Mouse (Mus musculus): ENCODE data around the gene Tbx15. TPM values are rescaled to one million over a fixed set of nuclear protein-coding genes. Genes with fewer than 3 reads are reported as not detected.

Tbx15 gene
- polyA plus RNA-seq, 1 experiment: 0.72 TPM

DNA sequence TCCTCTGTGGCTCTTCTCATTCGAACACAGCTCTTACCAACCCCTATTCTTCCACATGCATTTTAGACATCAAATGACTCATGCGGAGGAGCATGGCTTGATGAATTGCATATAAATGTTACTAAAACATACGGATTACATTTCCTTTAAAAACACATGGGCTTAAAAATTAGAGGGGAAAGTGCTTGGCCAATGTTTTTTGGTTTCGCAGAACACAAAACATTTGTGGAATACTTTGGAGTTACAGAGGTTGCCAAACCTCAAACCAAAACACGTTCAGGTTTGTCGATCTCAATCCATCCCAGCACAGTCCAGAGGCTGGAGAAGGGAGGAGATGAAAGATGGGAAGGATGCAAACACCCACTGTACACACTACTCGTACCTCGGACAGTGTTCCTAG, 90.9 kb downstream of the Tbx15 start:
- 81% methylated on average over 8 of the region's 8 CpGs for WGBS
- Histone ChIP-seq H3K36me3 (ENCODE audit: control insufficient read depth, insufficient read depth, low read length) (no peaks in the 10 kb centered on the region), H3K4me3 (ENCODE audit: insufficient read depth, low read depth, low read length) (no peak overlapping the region), H3K4me1 (ENCODE audit: control insufficient read depth, insufficient read depth, low read length) (no peaks in the 10 kb centered on the region), H3K27me3 (replicated peaks; ENCODE audit: control insufficient read depth, insufficient read depth, low read length) (no peaks in the 10 kb centered on the region; the same call in 1 of the 2 replicates), H3K27ac (ENCODE audit: insufficient read depth, low read depth, low read length) (no peak overlapping the region)
- DNase-seq: no peak
- TF ChIP-seq CTCF (conservative IDR thresholded peaks at IDR 0.05; ENCODE audit: insufficient read depth, insufficient read length, low read depth, low read length) (no peak), POLR2A (IDR thresholded peaks at IDR 0.05; ENCODE audit: low read depth, low read length) (no peak)

DNA sequence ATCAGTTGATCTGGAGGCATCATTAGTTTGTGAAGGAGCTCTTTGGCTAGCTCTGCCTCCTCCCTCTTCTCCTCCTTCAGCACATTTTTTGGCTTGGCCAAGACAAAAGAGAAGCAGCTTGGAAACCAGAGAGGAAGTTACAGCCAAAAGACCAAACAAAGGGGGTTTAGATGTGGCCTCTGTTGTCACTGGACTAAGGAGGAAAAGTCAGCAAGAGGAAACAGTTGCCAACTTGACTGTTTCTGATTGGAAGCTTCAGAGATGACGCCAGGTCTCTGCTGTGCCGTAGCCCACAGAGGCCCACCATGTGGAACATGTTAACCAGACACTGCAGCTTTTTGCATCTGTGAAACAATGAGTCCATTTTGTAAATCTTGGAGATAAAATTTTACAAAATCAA, 96.7 kb downstream of the Tbx15 start:
- no peaks in the 10 kb centered on the region; the same call in 1 of the 2 replicates for H3K27me3 ChIP-seq (replicated peaks; ENCODE audit: control insufficient read depth, insufficient read depth, low read length)
- WGBS: 86% methylated on average over 2 of the region's 2 CpGs
- no peak for DNase-seq
- H3K4me3 ChIP-seq (ENCODE audit: insufficient read depth, low read depth, low read length): no peak overlapping the region
- no peaks in the 10 kb centered on the region for H3K4me1 ChIP-seq (ENCODE audit: control insufficient read depth, insufficient read depth, low read length)
- H3K36me3 ChIP-seq (ENCODE audit: control insufficient read depth, insufficient read depth, low read length): no peaks in the 10 kb centered on the region
- TF ChIP-seq POLR2A (IDR thresholded peaks at IDR 0.05; ENCODE audit: low read depth, low read length): no peak
- TF ChIP-seq CTCF (conservative IDR thresholded peaks at IDR 0.05; ENCODE audit: insufficient read depth, insufficient read length, low read depth, low read length): no peak
- H3K27ac ChIP-seq (ENCODE audit: insufficient read depth, low read depth, low read length): no peak overlapping the region

DNA sequence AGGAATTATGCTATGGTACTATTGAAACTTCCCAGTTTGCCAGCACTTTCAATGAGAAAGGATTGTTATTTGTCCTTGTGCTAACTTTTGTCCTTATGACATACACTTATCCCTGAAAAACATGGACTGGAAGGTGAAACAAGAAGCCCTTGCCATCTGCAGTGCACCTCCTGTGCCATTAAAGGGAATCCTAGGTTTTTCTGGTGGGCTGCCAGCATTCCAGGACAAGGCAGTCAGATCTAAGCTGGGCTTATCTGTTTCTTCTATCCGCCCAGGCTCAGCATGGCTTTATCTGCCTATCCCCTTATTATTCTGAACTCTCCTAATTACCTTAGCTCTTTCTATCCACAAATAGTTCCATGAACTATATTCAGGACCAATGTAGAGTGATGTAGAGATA, 98.6 kb downstream of the Tbx15 start:
- Histone ChIP-seq H3K36me3 (ENCODE audit: control insufficient read depth, insufficient read depth, low read length) (no peaks in the 10 kb centered on the region), H3K27me3 (replicated peaks; ENCODE audit: control insufficient read depth, insufficient read depth, low read length) (no peaks in the 10 kb centered on the region; the same call in 1 of the 2 replicates), H3K27ac (ENCODE audit: insufficient read depth, low read depth, low read length) (no peak overlapping the region), H3K4me1 (ENCODE audit: control insufficient read depth, insufficient read depth, low read length) (no peaks in the 10 kb centered on the region), H3K4me3 (ENCODE audit: insufficient read depth, low read depth, low read length) (no peak overlapping the region)
- TF ChIP-seq POLR2A (IDR thresholded peaks at IDR 0.05; ENCODE audit: low read depth, low read length) (no peak), CTCF (conservative IDR thresholded peaks at IDR 0.05; ENCODE audit: insufficient read depth, insufficient read length, low read depth, low read length) (no peak)
- WGBS: 85% methylated on average over 1 of the region's 1 CpGs
- no peak for DNase-seq

DNA sequence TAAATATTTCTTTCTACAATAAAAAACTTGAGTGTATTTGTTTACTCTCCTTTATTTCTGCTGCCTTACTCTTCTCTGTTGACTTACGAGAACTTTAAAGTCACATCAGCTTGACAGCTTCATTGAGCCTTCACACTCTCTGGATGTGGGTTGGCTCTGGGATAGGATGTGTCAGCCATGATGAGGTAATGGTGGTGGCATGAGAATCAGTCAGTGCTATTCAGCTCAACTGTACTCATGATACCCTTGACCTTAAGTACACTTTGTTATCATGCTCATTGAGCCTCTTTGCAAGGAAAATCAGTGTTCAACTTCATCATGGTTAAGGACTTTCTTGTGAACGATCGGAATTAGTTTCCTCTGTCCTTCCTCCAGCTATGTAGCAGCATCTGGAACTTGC, 99.8 kb downstream of the Tbx15 start:
- no peak for TF ChIP-seq CTCF (conservative IDR thresholded peaks at IDR 0.05; ENCODE audit: insufficient read depth, insufficient read length, low read depth, low read length)
- no peak for TF ChIP-seq POLR2A (IDR thresholded peaks at IDR 0.05; ENCODE audit: low read depth, low read length)
- 84% methylated on average over 3 of the region's 3 CpGs for WGBS
- H3K4me1 ChIP-seq (ENCODE audit: control insufficient read depth, insufficient read depth, low read length): no peaks in the 10 kb centered on the region
- H3K4me3 ChIP-seq (ENCODE audit: insufficient read depth, low read depth, low read length): no peak overlapping the region
- no peak for DNase-seq
- H3K36me3 ChIP-seq (ENCODE audit: control insufficient read depth, insufficient read depth, low read length): no peaks in the 10 kb centered on the region
- H3K27me3 ChIP-seq (replicated peaks; ENCODE audit: control insufficient read depth, insufficient read depth, low read length): no peaks in the 10 kb centered on the region
- H3K27ac ChIP-seq (ENCODE audit: insufficient read depth, low read depth, low read length): no peak overlapping the region

DNA sequence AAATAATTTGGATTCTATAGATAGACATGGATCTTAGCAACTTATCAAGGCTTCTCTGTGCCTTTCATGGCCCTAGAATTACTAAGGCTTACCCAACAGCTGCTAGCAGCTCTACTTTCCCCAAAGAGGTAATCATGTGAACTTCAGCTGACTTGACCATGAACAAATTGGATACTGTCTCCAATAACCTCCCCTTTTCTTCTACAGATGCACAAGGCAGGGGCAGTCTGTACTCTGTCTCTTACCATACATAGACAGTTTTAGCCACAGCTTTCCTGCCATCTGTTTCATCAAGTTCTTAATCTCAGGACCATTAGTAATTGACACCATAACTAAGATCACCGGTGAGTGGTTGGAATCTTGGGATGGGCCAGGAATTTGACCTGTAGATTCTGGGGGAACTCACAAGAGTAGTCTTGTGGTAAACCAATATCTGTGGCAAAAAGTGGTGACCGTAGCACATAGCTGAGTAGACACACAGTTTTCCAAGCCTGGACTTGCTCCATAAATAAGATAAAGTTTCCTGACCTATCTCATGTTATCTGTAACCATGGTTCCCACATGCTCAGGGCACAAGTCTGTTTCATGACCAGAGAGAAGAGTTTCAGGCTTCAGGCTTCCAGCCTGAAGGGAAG, 139.6 kb downstream of the Tbx15 start:
- Histone ChIP-seq H3K4me1 (ENCODE audit: control insufficient read depth, insufficient read depth, low read length) (no peaks in the 10 kb centered on the region), H3K27ac (ENCODE audit: insufficient read depth, low read depth, low read length) (no peak overlapping the region), H3K27me3 (replicated peaks; ENCODE audit: control insufficient read depth, insufficient read depth, low read length) (no peaks in the 10 kb centered on the region), H3K4me3 (ENCODE audit: insufficient read depth, low read depth, low read length) (no peak overlapping the region), H3K36me3 (ENCODE audit: control insufficient read depth, insufficient read depth, low read length) (no peaks in the 10 kb centered on the region)
- DNase-seq: no peak
- TF ChIP-seq CTCF (conservative IDR thresholded peaks at IDR 0.05; ENCODE audit: insufficient read depth, insufficient read length, low read depth, low read length) (no peak), POLR2A (IDR thresholded peaks at IDR 0.05; ENCODE audit: low read depth, low read length) (no peak)
- 42% methylated on average over 2 of the region's 2 CpGs for WGBS

DNA sequence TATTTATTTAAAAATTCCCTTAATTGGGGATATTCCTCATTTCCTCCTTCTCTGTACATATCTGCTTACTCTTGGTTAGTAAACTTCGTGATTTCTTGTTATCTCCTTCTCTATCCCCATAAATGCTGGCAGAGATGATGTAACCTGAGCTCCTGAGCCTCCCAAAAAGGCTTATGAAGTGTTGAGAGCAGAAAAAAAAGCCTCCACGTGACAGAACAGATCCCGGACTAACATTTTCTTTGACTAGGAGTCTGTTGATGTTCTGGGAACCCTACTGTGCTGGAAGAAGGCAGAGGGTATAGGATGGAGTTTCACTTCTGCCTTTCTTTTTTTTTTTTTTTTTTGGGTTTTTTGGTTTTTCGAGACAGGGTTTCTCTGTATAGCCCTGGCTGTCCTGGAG, 146.9 kb downstream of the Tbx15 start:
- Histone ChIP-seq H3K27ac (ENCODE audit: insufficient read depth, low read depth, low read length) (no peak overlapping the region), H3K4me3 (ENCODE audit: insufficient read depth, low read depth, low read length) (no peak overlapping the region), H3K27me3 (replicated peaks; ENCODE audit: control insufficient read depth, insufficient read depth, low read length) (no peaks in the 10 kb centered on the region), H3K4me1 (ENCODE audit: control insufficient read depth, insufficient read depth, low read length) (no peaks in the 10 kb centered on the region), H3K36me3 (ENCODE audit: control insufficient read depth, insufficient read depth, low read length) (no peaks in the 10 kb centered on the region)
- 31% methylated on average over 4 of the region's 4 CpGs for WGBS
- no peak for DNase-seq
- TF ChIP-seq CTCF (conservative IDR thresholded peaks at IDR 0.05; ENCODE audit: insufficient read depth, insufficient read length, low read depth, low read length) (no peak), POLR2A (IDR thresholded peaks at IDR 0.05; ENCODE audit: low read depth, low read length) (no peak)

Other genes starting within 250 kb of the Tbx15 start
- gene Wars2, start 99.3 kb upstream of the Tbx15 start, polyA plus RNA-seq (2012; rRNA removed): 7.0 and 8.4 TPM in 2 replicates

All from kidney, adult 2 months (tissue).